Mouse (Mus musculus): Measurements from ENCODE around the gene Ppm1a.

Gene Ppm1a

GRCm38 (mm10) chr12:72825656-72826055 is 68.4 kb downstream of the Ppm1a start:
- no peak for DNase-seq (ENCODE audit: low spot score in 2 of 2)

GRCm38 (mm10) chr12:72828846-72829556 is 71.7 kb downstream of the Ppm1a start:
- DNase-seq (ENCODE audit: low spot score in 2 of 2) = no peak

DNA sequence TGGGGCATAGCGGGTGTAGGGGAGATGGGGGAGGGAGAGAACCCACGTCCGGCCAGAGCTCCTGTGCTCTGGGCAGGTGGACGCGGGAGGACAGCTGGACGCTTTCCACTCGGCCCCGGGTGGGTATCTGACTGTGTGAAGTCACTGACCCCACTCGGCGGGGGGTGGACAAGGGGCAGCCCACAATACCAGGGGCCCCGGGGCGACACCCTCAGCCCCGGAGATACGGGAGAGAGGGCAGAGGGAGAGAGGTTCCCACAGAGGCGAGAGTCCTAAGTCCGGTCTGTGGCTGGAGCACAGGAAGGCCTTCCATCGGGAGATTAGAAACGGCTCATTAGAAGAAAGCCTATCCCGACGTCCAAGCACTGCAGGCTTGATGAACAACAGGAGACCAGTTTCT is 72.5 kb downstream of the Ppm1a start:
- DNase-seq (ENCODE audit: low spot score in 2 of 2) = no peak

DNA sequence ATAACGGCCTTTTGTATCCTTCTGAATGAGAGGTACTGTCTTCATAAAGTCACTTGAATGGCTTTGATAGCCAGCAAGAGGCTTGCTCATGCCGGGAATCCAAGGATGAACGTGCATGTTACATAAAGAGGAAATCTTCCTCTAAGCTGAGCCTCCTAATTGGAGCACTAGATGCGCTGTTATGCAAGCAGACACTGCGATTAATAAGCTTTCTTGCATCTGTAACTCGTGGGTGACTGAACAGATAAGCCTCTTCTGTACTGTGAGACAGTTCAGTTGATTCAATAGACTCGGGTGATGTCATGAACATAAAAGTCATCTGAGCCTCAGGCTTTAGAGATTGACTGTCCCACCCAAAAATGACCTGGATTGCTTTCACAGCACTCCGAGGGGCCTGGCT is 73.1 kb downstream of the Ppm1a start:
- no peak for DNase-seq (ENCODE audit: low spot score in 2 of 2)

DNA sequence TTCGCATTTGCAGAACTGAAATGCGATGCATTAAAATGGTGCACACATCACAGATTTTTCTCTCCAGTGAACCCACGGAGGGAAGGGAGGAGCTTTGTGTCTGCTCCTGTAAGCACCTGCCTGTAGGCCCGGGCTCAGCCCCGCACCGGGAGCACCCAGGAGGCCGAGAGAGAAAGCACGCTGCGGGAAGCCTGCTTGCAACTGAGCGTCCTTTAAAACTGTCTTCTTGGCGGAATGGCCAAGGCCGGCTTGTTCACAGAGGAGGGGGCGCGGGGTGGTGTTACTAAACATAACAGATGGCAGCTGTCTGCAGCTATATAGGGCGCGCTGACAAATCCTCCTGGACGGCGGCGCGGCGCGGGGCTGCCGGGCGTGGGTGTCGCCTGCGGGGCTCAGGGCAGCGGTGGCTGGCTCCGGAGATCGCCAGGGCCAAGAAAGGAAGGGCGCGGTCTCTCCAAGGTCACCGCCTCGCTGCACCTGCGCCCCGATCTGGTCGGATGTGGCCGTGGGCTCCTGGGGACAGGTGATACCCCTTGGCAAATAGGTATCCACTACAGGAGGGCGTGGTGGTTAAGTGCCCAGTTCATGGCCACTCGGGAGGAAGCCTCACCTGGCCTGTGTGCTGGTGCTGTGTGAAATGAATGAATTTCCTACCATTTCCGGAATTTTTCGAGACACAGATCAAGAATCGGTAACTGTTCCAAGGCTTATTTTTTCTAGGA is 74.6 kb downstream of the Ppm1a start:
- DNase-seq (ENCODE audit: low spot score in 2 of 2) = peak; percentile 38 to 48

GRCm38 (mm10) chr12:72834773-72835517 is 77.7 kb downstream of the Ppm1a start:
- no peak for DNase-seq (ENCODE audit: low spot score in 2 of 2)

GRCm38 (mm10) chr12:72835518-72836015 is 78.3 kb downstream of the Ppm1a start:
- DNase-seq (ENCODE audit: low spot score in 2 of 2) = no peak

DNA sequence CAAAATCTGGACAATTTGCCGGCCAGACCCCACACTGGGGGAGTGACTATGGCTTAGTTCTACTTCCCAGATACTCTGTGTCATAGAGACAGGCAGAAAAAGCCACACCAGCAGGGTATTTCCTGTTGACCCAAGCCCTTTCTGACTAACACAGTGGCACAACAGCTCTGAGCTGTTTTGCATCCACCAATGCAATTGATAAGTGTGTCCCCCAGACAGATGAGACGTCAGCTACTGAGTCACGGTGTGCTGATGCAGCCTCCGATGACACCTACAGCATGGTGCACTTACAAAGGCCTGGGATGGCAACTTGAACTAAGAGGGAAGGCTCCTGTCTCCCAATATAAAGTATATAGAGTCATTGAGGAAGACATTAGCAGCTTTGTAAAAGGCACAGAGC is 80.0 kb downstream of the Ppm1a start:
- no peak for DNase-seq (ENCODE audit: low spot score in 2 of 2)

DNA sequence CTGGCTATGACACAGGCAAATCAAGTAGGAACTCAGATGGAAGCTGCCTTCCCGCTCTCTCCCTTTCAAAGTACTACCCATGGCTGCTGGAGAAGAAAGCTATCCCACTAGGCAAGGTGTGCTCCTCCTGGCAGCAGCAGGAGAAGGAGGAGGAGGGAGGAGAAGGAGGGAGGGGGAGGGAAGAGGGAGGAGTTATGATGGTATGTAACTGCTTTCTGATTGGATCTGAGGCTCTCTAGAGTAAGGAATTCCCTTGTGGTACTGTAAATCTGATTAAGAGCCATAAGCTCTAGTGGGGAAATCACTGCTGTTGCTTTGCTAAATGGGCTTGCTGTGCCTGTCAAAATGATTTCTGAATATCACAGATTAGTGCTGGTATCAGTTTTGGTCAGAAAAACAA is 84.2 kb downstream of the Ppm1a start:
- no peak for DNase-seq (ENCODE audit: low spot score in 2 of 2)

DNA sequence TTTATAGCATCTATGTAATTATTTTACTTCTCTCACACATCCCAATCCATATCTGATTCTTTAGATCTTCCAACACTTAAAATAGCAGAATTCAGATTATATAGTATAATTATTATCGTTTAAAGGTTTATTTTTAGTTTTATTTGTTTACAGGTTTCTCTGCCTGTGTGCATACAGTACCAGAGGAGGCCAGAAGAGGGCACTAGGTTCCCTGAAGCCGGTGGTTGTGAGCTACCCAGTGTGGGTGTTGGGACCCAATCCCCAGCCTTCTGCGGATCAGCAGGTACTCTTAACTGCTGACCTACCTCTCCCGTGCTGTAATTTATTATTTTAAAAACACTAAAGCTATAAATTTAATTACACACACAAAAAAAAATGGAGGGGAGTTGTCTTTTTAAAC is 85.9 kb downstream of the Ppm1a start:
- no peak for DNase-seq (ENCODE audit: low spot score in 2 of 2)

GRCm38 (mm10) chr12:72843555-72843954 is 86.3 kb downstream of the Ppm1a start:
- no peak for DNase-seq (ENCODE audit: low spot score in 2 of 2)

GRCm38 (mm10) chr12:72843973-72844620 is 86.8 kb downstream of the Ppm1a start:
- DNase-seq (ENCODE audit: low spot score in 2 of 2) = no peak

- DNase-seq (ENCODE audit: low spot score in 2 of 2) = no peak
These were observed 88.7 kb downstream of the Ppm1a start for GRCm38 (mm10) chr12:72845946-72846345.

GRCm38 (mm10) chr12:72847725-72848124 is 90.5 kb downstream of the Ppm1a start:
- peak in 1 of 2 experiments; percentile 42 for DNase-seq (ENCODE audit: low spot score in 2 of 2)
